Mouse (Mus musculus): ENCODE measurements around the gene Ugt1a7c. TPM values are rescaled to one million over a fixed set of nuclear protein-coding genes. Genes with fewer than 3 reads are reported as not detected.
A peak's percentile ranks its signal among the peaks of the same experiment; 100 is the strongest.
"Not testable (repeated sequence)": the region's sequence is repeated elsewhere in the genome, so short reads cannot be mapped to it uniquely, and the experiment has no call there.

Gene Ugt1a7c
- total RNA-seq, 1 experiment from 2014 or later = 85.9 TPM

GRCm38 (mm10) chr1:88109027-88109557 is 14.2 kb downstream of the Ugt1a7c start:
- not testable (repeated sequence) for ATAC-seq (replicated peaks; ENCODE audit: insufficient number of reproducible peaks, low FRiP score, low TSS enrichment, poor library complexity, severe bottlenecking)

GRCm38 (mm10) chr1:88109604-88110003 is 14.7 kb downstream of the Ugt1a7c start:
- not testable (repeated sequence) for ATAC-seq (replicated peaks; ENCODE audit: insufficient number of reproducible peaks, low FRiP score, low TSS enrichment, poor library complexity, severe bottlenecking)

- not testable (repeated sequence) for ATAC-seq (replicated peaks; ENCODE audit: insufficient number of reproducible peaks, low FRiP score, low TSS enrichment, poor library complexity, severe bottlenecking)
These were observed 17.9 kb downstream of the Ugt1a7c start for GRCm38 (mm10) chr1:88112769-88113168.

- ATAC-seq (replicated peaks; ENCODE audit: insufficient number of reproducible peaks, low FRiP score, low TSS enrichment, poor library complexity, severe bottlenecking) = peak; percentile 76
These were observed 25.7 kb downstream of the Ugt1a7c start for GRCm38 (mm10) chr1:88120550-88120949.

- ATAC-seq (replicated peaks; ENCODE audit: insufficient number of reproducible peaks, low FRiP score, low TSS enrichment, poor library complexity, severe bottlenecking) = not testable (repeated sequence)
These were observed 26.7 kb downstream of the Ugt1a7c start for GRCm38 (mm10) chr1:88121521-88121920.

GRCm38 (mm10) chr1:88125827-88126360 is 31.0 kb downstream of the Ugt1a7c start:
- peak; percentile 74 for ATAC-seq (replicated peaks; ENCODE audit: insufficient number of reproducible peaks, low FRiP score, low TSS enrichment, poor library complexity, severe bottlenecking)

GRCm38 (mm10) chr1:88129091-88129490 is 34.2 kb downstream of the Ugt1a7c start:
- ATAC-seq (replicated peaks; ENCODE audit: insufficient number of reproducible peaks, low FRiP score, low TSS enrichment, poor library complexity, severe bottlenecking) = not testable (repeated sequence)

GRCm38 (mm10) chr1:88130223-88130622 is 35.4 kb downstream of the Ugt1a7c start:
- ATAC-seq (replicated peaks; ENCODE audit: insufficient number of reproducible peaks, low FRiP score, low TSS enrichment, poor library complexity, severe bottlenecking) = not testable (repeated sequence)

GRCm38 (mm10) chr1:88133908-88134456 is 39.1 kb downstream of the Ugt1a7c start:
- no peak for ATAC-seq (replicated peaks; ENCODE audit: insufficient number of reproducible peaks, low FRiP score, low TSS enrichment, poor library complexity, severe bottlenecking)

GRCm38 (mm10) chr1:88134457-88135011 is 39.7 kb downstream of the Ugt1a7c start, which contains the start of gene Ugt1a6a:
Gene Ugt1a6a (plus strand): TSS chr1:88134809.
- peak; percentile 84 for ATAC-seq (replicated peaks; ENCODE audit: insufficient number of reproducible peaks, low FRiP score, low TSS enrichment, poor library complexity, severe bottlenecking)

- not testable (repeated sequence) for ATAC-seq (replicated peaks; ENCODE audit: insufficient number of reproducible peaks, low FRiP score, low TSS enrichment, poor library complexity, severe bottlenecking)
These were observed 40.5 kb downstream of the Ugt1a7c start for GRCm38 (mm10) chr1:88135229-88135904.

GRCm38 (mm10) chr1:88136646-88137045 is 41.8 kb downstream of the Ugt1a7c start:
- no peak for ATAC-seq (replicated peaks; ENCODE audit: insufficient number of reproducible peaks, low FRiP score, low TSS enrichment, poor library complexity, severe bottlenecking)

GRCm38 (mm10) chr1:88137264-88137663 is 42.4 kb downstream of the Ugt1a7c start:
- ATAC-seq (replicated peaks; ENCODE audit: insufficient number of reproducible peaks, low FRiP score, low TSS enrichment, poor library complexity, severe bottlenecking) = no peak

GRCm38 (mm10) chr1:88138145-88138544 is 43.3 kb downstream of the Ugt1a7c start:
- no peak for ATAC-seq (replicated peaks; ENCODE audit: insufficient number of reproducible peaks, low FRiP score, low TSS enrichment, poor library complexity, severe bottlenecking)

GRCm38 (mm10) chr1:88140492-88140891 is 45.6 kb downstream of the Ugt1a7c start:
- ATAC-seq (replicated peaks; ENCODE audit: insufficient number of reproducible peaks, low FRiP score, low TSS enrichment, poor library complexity, severe bottlenecking) = not testable (repeated sequence)

- peak; percentile 80 for ATAC-seq (replicated peaks; ENCODE audit: insufficient number of reproducible peaks, low FRiP score, low TSS enrichment, poor library complexity, severe bottlenecking)
These were observed 49.3 kb downstream of the Ugt1a7c start for GRCm38 (mm10) chr1:88143966-88144675.

GRCm38 (mm10) chr1:88145278-88145677 is 50.4 kb downstream of the Ugt1a7c start:
- not testable (repeated sequence) for ATAC-seq (replicated peaks; ENCODE audit: insufficient number of reproducible peaks, low FRiP score, low TSS enrichment, poor library complexity, severe bottlenecking)

GRCm38 (mm10) chr1:88150133-88150532 is 55.3 kb downstream of the Ugt1a7c start:
- ATAC-seq (replicated peaks; ENCODE audit: insufficient number of reproducible peaks, low FRiP score, low TSS enrichment, poor library complexity, severe bottlenecking) = peak; percentile 57; the same call in 1 of the 2 replicates

- ATAC-seq (replicated peaks; ENCODE audit: insufficient number of reproducible peaks, low FRiP score, low TSS enrichment, poor library complexity, severe bottlenecking) = peak; percentile 43; the same call in 1 of the 2 replicates
These were observed 63.6 kb downstream of the Ugt1a7c start for GRCm38 (mm10) chr1:88158430-88158829.
